Mouse (Mus musculus): ENCODE measurements around the gene Sgcd. TPM values are rescaled to one million over a fixed set of nuclear protein-coding genes. Genes with fewer than 3 reads are reported as not detected.

Sgcd gene
- polyA plus RNA-seq, 1 experiment from 2014 or later = 1.8 TPM

GRCm38 (mm10) chr11:47199106-47199505 lies 789.7 kb downstream of the Sgcd start:
- 88% methylated on average over 7 of the region's 7 CpGs for WGBS
- H3K36me3 ChIP-seq = no peaks in the 10 kb centered on the region

GRCm38 (mm10) chr11:47188556-47188955 lies 800.2 kb downstream of the Sgcd start:
- no peak for DNase-seq (ENCODE audit: low spot score)
- Histone ChIP-seq H3K4me3 (no peak overlapping the region), H3K4me1 (no peaks in the 10 kb centered on the region), H3K27ac (replicated peaks) (no peak overlapping the region), H3K36me3 (no peaks in the 10 kb centered on the region), H3K9me3 (replicated peaks) (no peaks in the 10 kb centered on the region), H3K27me3 (ENCODE audit: low read depth, poor library complexity, severe bottlenecking) (no peaks in the 10 kb centered on the region)
- 88% methylated on average over 2 of the region's 2 CpGs for WGBS

More at GRCm38 (mm10) chr11:47199106-47199505, 789.7 kb downstream of the Sgcd start:
- H3K9me3 ChIP-seq (replicated peaks) = no peaks in the 10 kb centered on the region
- H3K27me3 ChIP-seq (ENCODE audit: low read depth, poor library complexity, severe bottlenecking) = no peaks in the 10 kb centered on the region
- no peak overlapping the region for H3K4me3 ChIP-seq
- H3K4me1 ChIP-seq = peaks cover 8% of the 10 kb centered on the region
- DNase-seq (ENCODE audit: low spot score) = no peak
- H3K27ac ChIP-seq (replicated peaks) = no peak overlapping the region

GRCm38 (mm10) chr11:47174977-47175376 lies 813.8 kb downstream of the Sgcd start:
- no peak overlapping the region for H3K27ac ChIP-seq (replicated peaks)
- H3K36me3 ChIP-seq = no peaks in the 10 kb centered on the region
- H3K27me3 ChIP-seq (ENCODE audit: low read depth, poor library complexity, severe bottlenecking) = no peaks in the 10 kb centered on the region
- H3K4me3 ChIP-seq = no peak overlapping the region
- no peaks in the 10 kb centered on the region for H3K9me3 ChIP-seq (replicated peaks)
- H3K4me1 ChIP-seq = no peaks in the 10 kb centered on the region
- DNase-seq (ENCODE audit: low spot score) = no peak
- WGBS = 94% methylated on average over 2 of the region's 2 CpGs

- DNase-seq (ENCODE audit: low spot score) = no peak
- no peaks in the 10 kb centered on the region for H3K4me1 ChIP-seq
- 87% methylated on average over 6 of the region's 6 CpGs for WGBS
- no peaks in the 10 kb centered on the region for H3K9me3 ChIP-seq (replicated peaks)
- H3K27ac ChIP-seq (replicated peaks) = no peak overlapping the region
- no peaks in the 10 kb centered on the region for H3K27me3 ChIP-seq (ENCODE audit: low read depth, poor library complexity, severe bottlenecking)
- no peak overlapping the region for H3K4me3 ChIP-seq
- no peaks in the 10 kb centered on the region for H3K36me3 ChIP-seq
Observed at GRCm38 (mm10) chr11:47170926-47171625, 817.7 kb downstream of the Sgcd start.

GRCm38 (mm10) chr11:47167376-47167775 lies 821.4 kb downstream of the Sgcd start:
- Histone ChIP-seq H3K4me3 (no peak overlapping the region), H3K27ac (replicated peaks) (no peak overlapping the region), H3K4me1 (no peaks in the 10 kb centered on the region), H3K27me3 (ENCODE audit: low read depth, poor library complexity, severe bottlenecking) (no peaks in the 10 kb centered on the region), H3K36me3 (no peaks in the 10 kb centered on the region), H3K9me3 (replicated peaks) (no peaks in the 10 kb centered on the region)
- WGBS = 89% methylated on average over 4 of the region's 4 CpGs
- no peak for DNase-seq (ENCODE audit: low spot score)

- Histone ChIP-seq H3K36me3 (no peaks in the 10 kb centered on the region), H3K27me3 (ENCODE audit: low read depth, poor library complexity, severe bottlenecking) (no peaks in the 10 kb centered on the region), H3K4me1 (peaks cover 11% of the 10 kb centered on the region), H3K9me3 (replicated peaks) (no peaks in the 10 kb centered on the region), H3K27ac (replicated peaks) (no peak overlapping the region), H3K4me3 (no peak overlapping the region)
- no peak for DNase-seq (ENCODE audit: low spot score)
- 71% methylated on average over 1 of the region's 1 CpGs for WGBS
Observed at GRCm38 (mm10) chr11:47158089-47158488, 830.7 kb downstream of the Sgcd start.

GRCm38 (mm10) chr11:47156730-47157693 lies 831.8 kb downstream of the Sgcd start:
- Histone ChIP-seq H3K36me3 (no peaks in the 10 kb centered on the region), H3K9me3 (replicated peaks) (no peaks in the 10 kb centered on the region), H3K4me1 (peaks cover 11% of the 10 kb centered on the region), H3K4me3 (no peak overlapping the region), H3K27me3 (ENCODE audit: low read depth, poor library complexity, severe bottlenecking) (no peaks in the 10 kb centered on the region), H3K27ac (replicated peaks) (peak overlapping the region; percentile 59; the same call in 1 of the 2 replicates)
- 21% methylated on average over 1 of the region's 1 CpGs for WGBS
- no peak for DNase-seq (ENCODE audit: low spot score)

- no peak for DNase-seq (ENCODE audit: low spot score)
- no peaks in the 10 kb centered on the region for H3K9me3 ChIP-seq (replicated peaks)
- H3K27ac ChIP-seq (replicated peaks) = no peak overlapping the region
- WGBS = 90% methylated on average over 5 of the region's 5 CpGs
- peaks cover 11% of the 10 kb centered on the region for H3K4me1 ChIP-seq
- no peaks in the 10 kb centered on the region for H3K36me3 ChIP-seq
- H3K4me3 ChIP-seq = no peak overlapping the region
- H3K27me3 ChIP-seq (ENCODE audit: low read depth, poor library complexity, severe bottlenecking) = no peaks in the 10 kb centered on the region
Observed at GRCm38 (mm10) chr11:47154837-47155430, 833.8 kb downstream of the Sgcd start.

- H3K27ac ChIP-seq (replicated peaks) = no peak overlapping the region
- DNase-seq (ENCODE audit: low spot score) = no peak
- no peaks in the 10 kb centered on the region for H3K27me3 ChIP-seq (ENCODE audit: low read depth, poor library complexity, severe bottlenecking)
- H3K36me3 ChIP-seq = no peaks in the 10 kb centered on the region
- H3K4me3 ChIP-seq = no peak overlapping the region
- H3K9me3 ChIP-seq (replicated peaks) = no peaks in the 10 kb centered on the region
- 82% methylated on average over 9 of the region's 9 CpGs for WGBS
- no peaks in the 10 kb centered on the region for H3K4me1 ChIP-seq
Observed at GRCm38 (mm10) chr11:47149607-47150006, 839.2 kb downstream of the Sgcd start.

- Histone ChIP-seq H3K36me3 (no peaks in the 10 kb centered on the region), H3K4me3 (no peak overlapping the region), H3K27ac (replicated peaks) (no peak overlapping the region), H3K27me3 (ENCODE audit: low read depth, poor library complexity, severe bottlenecking) (no peaks in the 10 kb centered on the region), H3K4me1 (no peaks in the 10 kb centered on the region), H3K9me3 (replicated peaks) (no peaks in the 10 kb centered on the region)
- DNase-seq (ENCODE audit: low spot score) = no peak
- 87% methylated on average over 2 of the region's 2 CpGs for WGBS
Observed at GRCm38 (mm10) chr11:47139867-47140266, 848.9 kb downstream of the Sgcd start.

- no peaks in the 10 kb centered on the region for H3K27me3 ChIP-seq (ENCODE audit: low read depth, poor library complexity, severe bottlenecking)
- DNase-seq (ENCODE audit: low spot score) = no peak
- no peaks in the 10 kb centered on the region for H3K4me1 ChIP-seq
- H3K4me3 ChIP-seq = no peak overlapping the region
- no peaks in the 10 kb centered on the region for H3K36me3 ChIP-seq
- 90% methylated on average over 1 of the region's 1 CpGs for WGBS
- no peak overlapping the region for H3K27ac ChIP-seq (replicated peaks)
- no peaks in the 10 kb centered on the region for H3K9me3 ChIP-seq (replicated peaks)
Observed at GRCm38 (mm10) chr11:47139271-47139670, 849.5 kb downstream of the Sgcd start.

GRCm38 (mm10) chr11:47132410-47132809 lies 856.4 kb downstream of the Sgcd start:
- no peak overlapping the region for H3K4me3 ChIP-seq
- H3K27ac ChIP-seq (replicated peaks) = no peak overlapping the region
- no peaks in the 10 kb centered on the region for H3K36me3 ChIP-seq
- 92% methylated on average over 6 of the region's 6 CpGs for WGBS
- no peaks in the 10 kb centered on the region for H3K4me1 ChIP-seq
- no peaks in the 10 kb centered on the region for H3K27me3 ChIP-seq (ENCODE audit: low read depth, poor library complexity, severe bottlenecking)
- DNase-seq (ENCODE audit: low spot score) = no peak
- H3K9me3 ChIP-seq (replicated peaks) = no peaks in the 10 kb centered on the region
